Mouse (Mus musculus): ENCODE data around the gene Atp6v1g2. TPM values are rescaled to one million over a fixed set of nuclear protein-coding genes. Genes with fewer than 3 reads are reported as not detected.

Atp6v1g2 gene
- total RNA-seq, 2 experiments from 2014 or later, result 329 to 351 TPM

DNA sequence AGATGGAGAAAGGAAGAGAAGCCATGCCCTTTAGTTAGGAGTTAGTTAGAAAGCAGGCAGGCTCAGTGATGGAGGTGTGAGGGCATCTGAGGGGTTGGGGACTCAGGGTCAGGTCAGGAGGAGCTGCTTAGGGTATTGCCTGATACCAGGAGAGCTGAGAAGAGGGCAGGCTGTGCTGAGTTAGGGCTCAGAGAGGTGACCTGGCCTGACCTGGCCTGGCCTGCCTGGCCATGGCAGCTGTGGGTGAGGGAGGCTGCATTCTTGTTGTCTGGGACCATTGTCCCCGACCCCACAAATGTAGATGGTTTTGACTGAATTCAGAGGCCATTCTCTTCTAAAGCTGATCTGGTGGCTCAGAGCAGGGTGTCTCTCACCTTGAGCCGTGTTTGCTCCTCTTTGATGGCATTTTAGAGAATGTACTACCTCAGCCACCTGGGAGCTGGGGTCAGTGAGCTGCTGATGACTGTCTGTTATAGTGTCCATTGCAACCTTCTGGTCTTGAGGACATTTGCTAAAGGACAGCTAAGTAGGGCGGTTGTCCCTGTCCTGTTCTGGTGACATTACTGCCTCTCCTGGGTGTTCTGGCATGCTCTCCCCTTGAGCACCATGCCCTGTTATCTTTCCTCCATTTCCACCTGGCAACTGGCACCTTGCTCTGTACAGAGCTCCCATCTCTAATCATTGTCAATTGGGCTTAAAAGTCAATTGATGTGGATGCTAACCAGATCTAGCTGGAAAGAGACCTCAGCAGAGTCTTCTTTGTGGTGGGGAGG lies 17.1 kb downstream of the Atp6v1g2 start:
- intact Hi-C loops (cut with DNase I), result no loop called here
- DNase-seq (ENCODE audit: extremely low spot score in 1 of 2, low spot score in 2 of 2), result no peak

DNA sequence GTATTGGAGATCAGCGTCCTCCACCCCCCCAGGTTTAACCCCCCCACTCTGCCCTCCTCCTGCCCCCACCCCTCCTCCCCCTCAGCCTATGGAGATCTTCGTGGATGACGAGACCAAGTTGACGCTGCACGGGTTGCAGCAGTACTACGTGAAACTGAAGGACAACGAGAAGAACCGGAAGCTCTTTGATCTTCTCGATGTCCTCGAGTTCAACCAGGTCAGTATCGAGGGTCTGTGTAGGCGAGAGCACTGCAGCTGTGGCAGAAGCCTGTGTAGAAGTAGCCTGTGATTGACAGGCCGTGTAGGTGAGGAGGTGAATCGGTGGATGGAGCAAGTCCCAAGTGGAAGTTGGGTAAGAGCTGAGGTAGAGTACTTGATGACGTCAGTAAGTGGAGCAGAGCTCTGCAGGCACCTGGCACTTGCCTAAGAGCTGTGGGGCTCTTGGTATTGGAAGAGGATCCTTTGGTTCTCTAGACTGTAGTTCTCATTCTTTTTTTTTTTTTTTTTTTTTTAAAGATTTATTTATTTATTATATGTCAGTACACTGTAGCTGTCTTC lies 17.8 kb downstream of the Atp6v1g2 start:
- DNase-seq (ENCODE audit: extremely low spot score in 1 of 2, low spot score in 2 of 2), result no peak
- intact Hi-C loops (cut with DNase I), result no loop called here

DNA sequence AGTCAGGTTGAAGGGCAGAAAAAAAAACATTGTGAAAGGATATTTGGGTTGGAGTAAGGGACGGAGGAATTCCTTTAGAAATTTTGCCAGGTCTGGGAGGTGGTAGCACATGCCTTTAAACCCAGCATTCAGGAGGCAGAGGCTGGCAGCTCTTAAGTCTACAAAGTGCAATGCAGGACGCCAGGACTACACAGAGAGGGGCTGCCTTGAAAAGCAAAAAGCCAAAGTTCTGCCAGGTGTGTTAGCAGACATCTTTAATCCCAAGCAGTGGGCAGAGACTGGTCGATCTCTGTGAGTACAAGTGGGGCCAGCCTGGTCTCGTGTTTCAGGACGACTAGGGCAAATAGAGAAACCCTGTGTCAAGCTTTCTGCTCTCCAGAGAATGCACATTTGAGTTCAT lies 18.5 kb downstream of the Atp6v1g2 start:
- intact Hi-C loops (cut with DNase I), result no loop called here
- no peak for DNase-seq (ENCODE audit: extremely low spot score in 1 of 2, low spot score in 2 of 2)

DNA sequence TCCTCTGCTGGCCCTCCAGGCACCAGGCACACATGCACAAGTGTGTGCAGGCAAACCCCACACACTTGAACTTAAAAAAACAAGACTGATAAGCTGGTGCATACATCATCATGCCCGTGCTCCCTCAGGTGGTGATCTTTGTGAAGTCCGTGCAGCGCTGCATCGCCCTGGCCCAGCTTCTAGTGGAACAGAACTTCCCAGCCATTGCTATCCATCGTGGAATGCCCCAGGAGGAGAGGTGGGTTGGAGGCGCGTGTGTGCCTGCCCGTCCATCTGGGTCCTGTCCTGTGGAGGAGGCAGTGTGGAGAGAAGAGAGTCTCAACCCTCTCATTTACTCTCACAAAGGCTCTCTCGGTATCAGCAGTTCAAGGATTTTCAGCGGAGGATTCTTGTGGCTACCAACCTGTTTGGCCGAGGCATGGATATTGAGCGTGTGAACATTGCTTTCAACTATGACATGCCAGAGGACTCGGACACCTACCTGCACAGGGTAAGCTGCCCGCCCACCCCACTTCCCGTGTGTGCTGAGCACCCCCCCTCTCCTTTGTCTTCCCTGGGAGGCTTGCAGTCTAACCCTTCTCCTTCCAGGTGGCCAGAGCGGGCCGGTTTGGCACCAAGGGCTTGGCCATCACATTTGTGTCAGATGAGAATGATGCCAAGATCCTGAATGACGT lies 19.3 kb downstream of the Atp6v1g2 start:
- intact Hi-C loops (cut with DNase I), result no loop called here
- DNase-seq (ENCODE audit: extremely low spot score in 1 of 2, low spot score in 2 of 2), result no peak

DNA sequence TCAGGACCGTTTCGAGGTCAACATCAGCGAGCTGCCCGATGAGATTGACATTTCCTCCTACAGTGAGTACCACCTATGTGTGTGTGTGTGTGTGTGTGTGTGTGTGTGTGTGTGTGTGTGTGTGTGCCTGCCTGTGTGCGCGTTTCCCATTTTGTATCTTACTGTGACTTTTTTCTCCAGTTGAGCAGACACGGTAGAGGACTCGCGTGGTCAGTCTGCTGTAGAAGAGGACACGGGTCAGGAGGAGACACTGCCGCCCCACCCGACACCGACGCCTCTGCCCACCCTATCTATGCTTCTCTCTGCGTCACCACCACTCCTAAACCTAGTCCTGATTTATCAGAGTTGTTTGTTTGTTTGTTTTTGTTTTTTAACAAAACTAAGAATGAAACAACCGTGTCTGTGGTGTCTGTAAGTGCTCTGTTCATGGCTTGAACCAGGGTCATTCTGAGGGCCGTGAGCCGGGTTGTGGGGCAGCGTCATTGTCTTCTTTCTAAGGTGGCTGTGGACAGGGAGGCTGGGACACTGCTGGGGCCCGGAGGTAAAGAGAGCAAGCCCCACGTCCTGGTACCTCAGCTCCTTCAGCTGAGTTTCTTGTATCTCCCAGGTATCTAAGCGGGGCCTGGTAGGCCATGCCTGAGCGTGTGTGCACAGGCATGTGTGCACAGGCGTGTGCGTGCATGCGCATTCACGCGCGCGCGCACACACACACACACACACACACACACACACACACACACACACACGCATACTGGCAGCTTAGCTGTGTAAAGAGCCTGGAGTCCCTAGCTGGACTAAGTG lies 20.0 kb downstream of the Atp6v1g2 start:
- intact Hi-C loops (cut with DNase I), result no loop called here
- no peak for DNase-seq (ENCODE audit: extremely low spot score in 1 of 2, low spot score in 2 of 2)

DNA sequence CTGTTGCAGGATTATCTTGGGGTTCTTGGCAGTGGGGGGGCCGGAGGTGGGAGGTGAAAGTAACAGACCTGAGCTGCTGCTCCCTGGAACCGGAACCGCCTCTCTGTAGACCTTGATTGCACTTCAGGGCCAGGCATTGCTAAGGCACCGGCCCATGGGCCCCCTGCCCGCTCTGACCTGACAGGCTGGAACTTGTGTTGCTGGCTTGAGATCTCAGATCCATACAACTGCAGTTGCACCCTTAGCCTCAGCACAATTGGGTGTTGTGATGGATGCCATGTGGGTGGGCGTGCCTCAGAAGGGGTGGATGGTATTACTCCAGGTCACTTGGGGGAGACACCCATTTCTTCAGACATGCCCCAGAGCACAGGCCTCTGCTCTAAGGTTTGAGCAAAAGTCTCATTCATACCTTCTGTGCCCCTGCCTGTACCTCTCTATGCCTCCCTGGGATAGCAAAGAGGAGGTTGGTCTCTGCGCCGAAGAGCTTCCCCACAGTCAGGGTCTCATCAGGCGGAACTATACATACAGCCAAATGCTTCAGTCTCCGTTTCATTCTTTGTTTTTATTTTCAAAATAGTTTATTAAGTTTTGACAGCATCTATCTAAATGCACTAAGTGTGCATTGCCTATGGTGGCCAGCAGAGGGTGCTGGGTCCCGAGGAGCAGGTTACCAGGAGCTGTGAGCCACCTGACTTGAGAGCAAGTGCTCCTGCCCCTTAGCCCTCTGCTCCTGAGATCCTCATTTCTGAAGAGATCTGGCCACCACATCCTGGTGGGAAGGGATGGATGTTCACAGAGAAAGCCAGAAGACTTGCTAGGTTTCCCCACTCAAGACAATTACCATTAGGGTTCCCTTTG lies 21.0 kb downstream of the Atp6v1g2 start:
- peak in 1 of 2 experiments; percentile 59 for DNase-seq (ENCODE audit: extremely low spot score in 1 of 2, low spot score in 2 of 2)
- intact Hi-C loops (cut with DNase I), result loop anchor here (5.0 kb wide), 1 partner anchor 38 kb away; no protein-coding TSS in a partner anchor

DNA sequence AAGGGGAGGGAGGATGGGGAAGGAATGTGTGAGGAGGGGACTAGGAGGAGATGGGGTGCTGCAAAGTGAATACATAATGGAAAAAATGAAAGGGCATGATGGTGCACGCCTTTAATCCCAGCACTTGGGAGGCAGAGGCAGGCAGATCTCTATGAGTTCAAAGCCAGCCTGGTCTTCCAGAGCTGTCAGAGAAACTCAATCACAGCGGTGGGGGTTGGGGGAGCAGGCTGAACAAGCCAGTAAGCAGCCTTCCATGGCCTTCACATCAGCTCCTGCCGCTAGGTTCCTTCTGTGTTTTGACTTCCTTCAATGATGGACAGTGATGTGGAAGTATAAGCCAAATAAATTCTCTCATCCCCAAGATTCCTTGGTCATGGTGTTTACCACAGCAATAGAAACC lies 21.8 kb downstream of the Atp6v1g2 start:
- intact Hi-C loops (cut with DNase I), result loop anchor here (5.0 kb wide), 1 partner anchor 37 kb away; no protein-coding TSS in a partner anchor
- DNase-seq (ENCODE audit: extremely low spot score in 1 of 2, low spot score in 2 of 2), result no peak

DNA sequence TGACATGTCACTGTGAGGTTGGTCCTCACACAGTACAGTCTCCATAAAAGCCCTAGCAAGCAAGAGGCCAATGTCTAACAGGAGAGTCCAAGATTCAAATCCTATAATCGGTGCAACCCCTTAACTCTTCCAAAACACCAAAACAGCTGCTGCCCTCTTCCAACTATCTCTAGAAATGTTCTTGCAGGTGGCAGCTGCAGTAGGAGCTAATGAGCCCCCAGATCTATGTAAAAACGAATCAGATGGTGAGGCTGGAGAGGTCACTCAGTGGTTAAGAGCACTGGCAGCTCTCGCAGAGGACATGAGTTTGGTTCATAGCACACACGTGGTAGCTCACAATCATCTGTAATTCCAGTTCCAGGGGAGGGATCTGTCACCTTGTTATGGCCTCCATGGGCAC lies 22.2 kb downstream of the Atp6v1g2 start:
- DNase-seq (ENCODE audit: extremely low spot score in 1 of 2, low spot score in 2 of 2), result no peak
- intact Hi-C loops (cut with DNase I), result loop anchor here (5.0 kb wide), 1 partner anchor 37 kb away; no protein-coding TSS in a partner anchor

DNA sequence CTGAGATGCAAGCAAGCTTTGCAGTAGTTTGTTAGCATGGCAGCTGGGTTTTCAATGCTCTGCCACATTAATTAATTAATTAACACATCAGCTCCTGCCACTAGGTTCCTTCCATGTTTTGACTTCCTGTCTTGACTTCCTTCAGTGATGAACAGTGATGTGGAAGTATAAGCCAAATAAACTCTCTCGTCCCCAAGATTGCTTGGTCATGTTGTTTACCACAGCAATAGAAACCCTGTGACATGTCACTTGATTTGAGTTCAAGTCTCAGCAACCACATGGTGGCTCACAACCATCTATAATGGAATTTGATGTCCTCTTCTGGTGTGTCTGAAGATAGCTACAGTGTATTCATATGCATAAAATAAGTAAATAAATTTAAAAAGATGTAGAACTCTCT lies 23.9 kb downstream of the Atp6v1g2 start:
- intact Hi-C loops (cut with DNase I), result loop anchor here (5.0 kb wide), 1 partner anchor 35 kb away; no protein-coding TSS in a partner anchor
- no peak for DNase-seq (ENCODE audit: extremely low spot score in 1 of 2, low spot score in 2 of 2)

DNA sequence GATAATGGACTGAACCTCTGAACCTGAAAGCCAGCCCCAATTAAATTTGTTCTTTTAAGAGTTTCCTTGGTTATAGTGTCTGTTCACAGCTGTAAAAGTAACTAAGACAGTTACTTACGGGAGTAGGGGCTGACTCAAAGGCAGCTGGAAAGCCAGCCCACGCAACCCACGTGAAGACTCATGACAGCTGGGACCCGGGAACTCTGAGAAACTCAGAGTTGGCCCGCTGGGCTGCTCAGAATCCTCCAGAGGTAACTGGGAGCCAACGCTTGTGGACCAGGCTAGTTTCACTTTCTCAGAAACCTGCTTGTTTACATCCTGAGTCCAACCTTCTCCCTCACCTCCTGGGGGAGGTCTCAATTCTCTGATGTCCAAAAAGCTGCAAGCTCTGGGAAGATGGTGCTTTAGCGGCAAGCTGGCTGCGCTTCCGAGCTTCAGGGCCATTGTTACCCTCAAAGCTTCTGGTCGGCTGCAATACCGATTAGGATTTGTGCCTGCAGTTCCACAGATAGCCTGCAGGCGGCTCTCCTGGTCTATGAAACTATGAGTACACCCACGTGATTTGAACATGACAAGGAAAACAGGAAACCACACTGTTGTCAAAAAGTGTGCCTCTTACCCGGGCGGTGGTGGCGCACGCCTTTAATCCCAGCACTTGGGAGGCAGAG lies 24.5 kb downstream of the Atp6v1g2 start:
- intact Hi-C loops (cut with DNase I), result loop anchor here (2.0 to 5.0 kb wide), 2 partner anchors 17 to 34 kb away; no protein-coding TSS in a partner anchor
- peak; percentile 91 for DNase-seq (ENCODE audit: extremely low spot score in 1 of 2, low spot score in 2 of 2)

DNA sequence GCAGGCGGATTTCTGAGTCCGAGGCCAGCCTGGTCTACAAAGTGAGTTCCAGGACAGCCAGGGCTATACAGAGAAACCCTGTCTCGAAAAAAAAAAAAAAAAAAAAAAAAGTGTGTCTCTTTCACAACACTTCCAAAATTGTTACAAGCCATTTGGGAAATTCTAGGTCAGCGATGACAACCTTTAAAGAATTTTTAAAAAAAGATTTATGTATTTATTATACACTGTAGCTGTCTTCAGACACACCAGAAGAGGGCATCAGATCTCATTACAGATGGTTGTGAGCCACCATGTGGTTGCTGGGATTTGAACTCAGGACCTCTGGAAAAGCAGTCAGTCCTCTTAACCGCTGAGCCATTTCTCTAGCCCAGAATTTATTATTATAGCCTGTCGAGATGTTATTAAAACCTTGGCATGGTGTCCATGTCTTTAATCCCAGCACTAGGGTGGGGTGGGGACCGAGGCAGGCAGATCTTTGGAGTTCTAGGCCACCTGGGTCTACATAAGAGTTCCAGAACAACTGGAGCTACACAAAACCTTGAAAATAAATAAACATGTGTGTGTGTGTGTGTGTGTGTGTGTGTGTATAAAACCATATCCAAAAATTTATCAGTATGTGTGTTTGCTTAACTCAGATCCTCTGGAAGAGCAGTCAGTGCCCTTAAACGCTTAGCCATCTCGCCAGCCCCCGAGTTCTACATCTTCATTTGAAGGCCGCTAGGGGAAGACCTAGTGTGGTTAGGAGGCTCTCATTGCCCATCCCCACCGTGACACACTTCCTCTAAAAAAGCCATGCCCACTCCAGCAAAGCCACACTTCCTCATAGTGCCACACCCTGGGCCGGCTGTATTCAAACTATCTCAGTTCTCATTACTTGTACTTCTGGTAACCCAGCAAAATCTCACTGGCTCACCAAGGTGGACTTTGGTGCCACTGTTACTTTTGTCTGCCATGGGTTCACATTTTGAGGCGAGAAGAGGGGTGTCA lies 25.3 kb downstream of the Atp6v1g2 start:
- DNase-seq (ENCODE audit: extremely low spot score in 1 of 2, low spot score in 2 of 2), result peak in 1 of 2 experiments; percentile 63
- intact Hi-C loops (cut with DNase I), result loop anchor here (2.0 to 5.0 kb wide), 2 partner anchors 16 to 34 kb away; no protein-coding TSS in a partner anchor

DNA sequence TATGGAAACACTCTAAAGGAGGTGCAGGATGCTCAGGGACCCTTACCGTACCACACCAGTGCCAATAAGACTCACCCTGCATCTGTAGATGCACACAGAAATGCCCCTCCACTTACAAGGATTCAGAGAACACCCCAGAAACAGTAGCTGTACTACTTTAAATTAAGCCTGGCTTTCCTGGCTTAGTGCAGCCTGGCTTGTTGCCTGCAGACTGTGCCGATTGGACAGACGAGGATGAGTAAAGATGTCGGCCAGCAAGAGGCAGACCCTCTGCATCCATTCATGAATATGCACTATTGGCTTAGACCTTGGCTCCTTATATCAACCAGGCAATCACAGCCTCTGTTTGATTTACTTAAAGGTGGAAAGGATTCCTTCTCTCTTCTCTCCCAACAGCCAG lies 26.2 kb downstream of the Atp6v1g2 start:
- DNase-seq (ENCODE audit: extremely low spot score in 1 of 2, low spot score in 2 of 2), result no peak
- intact Hi-C loops (cut with DNase I), result loop anchor here (2.0 to 5.0 kb wide), 3 partner anchors 15 to 43 kb away; no protein-coding TSS in a partner anchor

DNA sequence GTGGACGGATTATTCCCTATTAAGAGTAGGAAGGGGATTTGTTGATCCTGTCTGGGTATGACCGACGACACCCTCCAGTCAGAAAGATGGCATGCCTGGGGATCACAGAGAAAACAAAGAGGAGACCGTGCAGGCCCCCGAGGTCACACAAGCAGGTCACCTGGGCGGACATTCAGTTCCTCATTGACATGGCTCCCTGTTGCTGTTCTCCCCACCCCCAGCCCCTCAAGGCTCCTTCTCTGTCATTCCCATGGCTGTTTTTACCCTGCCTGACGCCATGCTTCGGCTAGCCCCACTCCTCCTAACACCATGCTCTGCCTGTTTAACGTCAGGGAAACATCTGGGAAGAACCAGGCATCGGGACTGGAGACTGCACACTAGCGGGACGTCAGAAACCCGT lies 28.2 kb downstream of the Atp6v1g2 start:
- intact Hi-C loops (cut with DNase I), result loop anchor here (5.0 kb wide), 1 partner anchor 41 kb away; no protein-coding TSS in a partner anchor
- DNase-seq (ENCODE audit: extremely low spot score in 1 of 2, low spot score in 2 of 2), result no peak

DNA sequence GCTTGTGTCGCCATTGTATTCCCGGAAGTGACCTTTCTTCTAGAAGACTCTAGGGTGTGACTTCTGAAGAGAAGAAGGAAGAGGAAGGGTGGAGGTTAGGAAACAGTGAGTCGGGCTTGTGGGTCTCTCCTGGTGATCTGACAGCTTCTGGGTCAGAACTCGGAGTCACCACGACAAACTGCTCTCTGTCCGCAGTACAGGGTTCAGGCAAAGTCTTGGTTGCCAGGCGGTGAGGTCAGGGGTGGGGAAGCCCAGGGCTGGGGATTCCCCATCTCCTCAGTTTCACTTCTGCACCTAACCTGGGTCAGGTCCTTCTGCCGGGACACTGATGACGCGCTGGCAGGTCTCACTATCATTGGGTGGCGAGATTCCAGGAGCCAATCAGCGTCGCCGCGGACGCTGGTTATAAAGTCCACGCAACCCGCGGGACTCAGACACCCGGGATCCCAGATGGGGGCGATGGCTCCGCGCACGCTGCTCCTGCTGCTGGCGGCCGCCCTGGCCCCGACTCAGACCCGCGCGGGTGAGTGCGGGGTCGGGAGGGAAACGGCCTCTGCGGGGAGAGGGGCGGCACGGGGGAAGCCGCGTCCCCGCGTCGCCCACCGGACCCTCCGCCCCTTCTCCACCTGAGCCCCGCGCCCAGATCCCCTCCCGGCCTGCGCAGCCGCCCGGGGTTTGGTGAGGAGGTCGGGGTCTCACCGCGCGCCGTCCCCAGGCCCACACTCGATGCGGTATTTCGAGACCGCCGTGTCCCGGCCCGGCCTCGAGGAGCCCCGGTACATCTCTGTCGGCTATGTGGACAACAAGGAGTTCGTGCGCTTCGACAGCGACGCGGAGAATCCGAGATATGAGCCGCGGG lies 29.4 kb downstream of the Atp6v1g2 start, which contains the start of gene H2-D1:
Gene H2-D1, plus strand, starts transcription at position 67 of the 859 bp plus-strand sequence.
- DNase-seq (ENCODE audit: extremely low spot score in 1 of 2, low spot score in 2 of 2), result peak; percentile 93 to 97
- intact Hi-C loops (cut with DNase I), result loop anchor here (5.0 kb wide), 1 partner anchor 39 kb away; no protein-coding TSS in a partner anchor

DNA sequence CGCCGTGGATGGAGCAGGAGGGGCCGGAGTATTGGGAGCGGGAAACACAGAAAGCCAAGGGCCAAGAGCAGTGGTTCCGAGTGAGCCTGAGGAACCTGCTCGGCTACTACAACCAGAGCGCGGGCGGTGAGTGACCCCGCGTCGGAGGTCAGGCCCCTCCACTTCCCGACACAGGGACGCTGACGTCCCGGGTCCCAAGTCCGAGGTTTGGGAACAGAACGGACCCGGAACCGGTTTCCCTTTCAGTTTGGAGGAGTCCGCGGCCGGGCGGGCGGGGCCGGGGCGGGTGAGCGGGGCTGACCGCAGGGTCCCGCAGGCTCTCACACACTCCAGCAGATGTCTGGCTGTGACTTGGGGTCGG lies 30.0 kb downstream of the Atp6v1g2 start:
- intact Hi-C loops (cut with DNase I), result loop anchor here (5.0 kb wide), 1 partner anchor 39 kb away; no protein-coding TSS in a partner anchor
- no peak for DNase-seq (ENCODE audit: extremely low spot score in 1 of 2, low spot score in 2 of 2)

All from left cerebral cortex, postnatal 10 days (tissue).